Mouse (Mus musculus): ENCODE results near the gene Shroom3. TPM values are rescaled to one million over a fixed set of nuclear protein-coding genes. Genes with fewer than 3 reads are reported as not detected.
A peak's percentile ranks its signal among the peaks of the same experiment; 100 is the strongest.

Gene Shroom3
- total and polyA plus RNA-seq, 3 experiments, result 5.1 to 7.8 (median 6.4) TPM

DNA sequence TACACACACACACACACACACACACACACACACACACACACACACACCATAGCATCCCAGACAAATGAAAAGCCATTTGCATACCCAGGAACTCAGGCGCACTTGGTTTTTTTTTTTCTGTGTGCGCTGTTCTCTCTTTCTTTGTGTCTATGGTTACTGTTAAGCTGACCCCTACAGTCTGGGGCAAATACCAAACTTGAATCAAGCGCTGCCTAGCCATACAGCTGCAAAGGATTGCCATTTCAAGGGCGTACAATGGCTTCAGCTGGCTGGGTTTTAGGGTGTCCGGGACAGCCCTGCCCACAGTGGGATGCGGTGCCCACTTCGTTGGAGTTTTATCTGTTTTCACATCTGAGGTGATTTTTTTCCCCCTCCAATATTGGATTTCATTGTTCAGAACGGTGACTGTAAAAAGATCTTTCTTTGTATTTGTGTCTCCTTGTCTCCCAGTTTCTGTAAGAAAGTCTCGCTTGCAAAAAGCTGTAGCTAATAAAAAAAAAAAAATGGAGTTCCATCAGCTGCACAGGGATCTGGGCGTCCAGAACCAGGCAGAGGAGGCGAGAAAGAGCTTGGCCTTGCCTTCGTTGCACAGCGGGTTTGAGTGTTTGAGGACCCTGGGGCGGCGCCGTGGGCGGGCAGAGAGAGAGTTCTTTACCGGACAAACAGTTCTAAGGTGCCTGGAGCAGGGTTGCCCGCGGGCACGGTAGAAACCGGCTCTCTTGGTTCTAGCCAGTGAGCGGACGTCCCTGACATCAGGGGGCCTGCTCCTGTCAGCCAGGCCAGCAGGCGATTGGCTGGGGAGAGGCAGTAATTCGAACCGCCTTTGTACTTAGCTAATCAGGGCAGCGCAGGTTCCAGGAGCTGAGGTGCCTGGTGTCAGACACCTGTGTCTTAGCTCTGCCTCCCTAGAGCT lies 125.5 kb downstream of the Shroom3 start:
- peak; percentile 50 for DNase-seq

DNA sequence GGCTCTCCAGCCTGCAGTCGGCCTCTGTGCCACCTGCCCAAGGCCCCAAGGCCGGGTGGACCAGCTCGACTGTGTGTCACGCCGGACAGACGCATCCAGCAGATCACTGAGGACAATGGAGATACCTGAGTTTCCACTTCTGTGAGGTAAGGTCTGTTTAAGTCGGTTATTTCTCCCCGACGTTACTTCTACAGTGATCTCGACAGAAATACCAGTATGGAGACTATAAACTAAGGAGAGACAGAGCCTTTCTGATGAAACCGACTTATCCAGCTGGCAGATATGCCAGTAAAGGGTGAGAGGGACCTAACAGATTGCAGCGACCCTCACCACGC lies 126.1 kb downstream of the Shroom3 start:
- no peak for DNase-seq

DNA sequence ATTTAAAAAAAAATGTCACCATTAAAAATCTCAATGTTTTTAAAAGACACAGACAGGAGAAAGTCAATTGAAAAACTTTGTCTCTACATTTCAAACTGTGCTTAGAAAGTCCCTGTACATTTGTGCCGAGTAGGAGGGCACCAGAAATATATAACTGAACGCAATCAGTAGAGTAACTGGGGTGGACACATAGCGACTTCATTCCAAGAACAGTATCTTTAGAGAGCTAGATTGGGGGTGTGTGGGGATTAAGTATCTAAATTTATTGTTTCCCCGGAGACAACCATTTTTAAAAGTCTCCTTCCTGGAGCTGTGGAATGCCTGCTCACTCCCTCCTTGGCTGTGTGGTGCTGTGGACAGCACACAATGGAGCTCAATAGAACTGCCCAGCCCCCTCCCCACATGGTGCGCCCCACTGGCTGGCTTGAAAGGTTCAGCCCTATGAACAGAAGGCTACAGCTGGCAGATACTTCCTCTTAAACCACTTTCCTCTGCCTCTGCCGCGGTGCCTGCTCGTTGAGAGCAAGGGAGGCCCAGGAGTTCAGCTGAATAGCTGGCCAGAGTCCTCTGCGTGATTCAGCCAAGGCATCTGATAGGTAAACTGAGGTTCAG lies 127.8 kb downstream of the Shroom3 start:
- DNase-seq, result no peak

DNA sequence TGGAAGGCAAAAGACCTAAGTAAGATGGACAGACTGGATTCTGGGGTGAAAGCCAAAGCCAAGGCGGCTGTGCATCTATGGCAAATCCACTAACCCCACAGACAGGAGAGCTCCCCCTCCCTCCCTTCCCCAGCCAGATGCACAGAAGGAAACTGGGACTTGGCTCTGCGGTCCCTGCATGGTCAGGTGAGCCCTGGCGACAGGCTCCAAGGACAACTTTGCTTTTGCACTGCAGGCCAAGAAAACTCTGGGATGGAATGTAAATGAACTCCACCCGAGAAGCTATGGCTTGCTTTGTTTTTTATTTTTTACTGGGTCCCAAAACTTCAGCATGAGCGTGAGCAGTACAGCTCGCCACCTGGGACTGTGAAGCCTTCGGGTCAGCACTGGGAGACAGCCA lies 128.5 kb downstream of the Shroom3 start:
- DNase-seq, result no peak

DNA sequence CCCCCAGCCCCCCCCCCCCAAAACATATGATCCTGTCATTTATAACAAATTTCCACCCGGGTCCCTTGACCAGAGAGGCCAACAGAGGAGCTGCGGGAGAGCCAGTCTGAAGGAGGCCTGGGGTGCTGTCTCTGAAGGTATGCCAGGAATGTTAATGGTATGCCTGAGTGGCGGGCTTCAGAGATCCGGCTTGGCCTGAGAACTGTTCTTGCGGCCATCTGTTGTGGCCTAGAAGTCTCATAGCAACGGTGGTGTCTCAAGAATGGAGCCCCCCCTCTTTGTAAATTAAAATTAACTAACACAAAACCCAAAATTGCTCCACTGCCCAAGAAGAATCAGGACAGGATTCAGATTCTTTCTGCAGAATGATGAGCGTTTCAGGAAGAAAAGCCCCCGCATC lies 129.7 kb downstream of the Shroom3 start:
- DNase-seq, result no peak

DNA sequence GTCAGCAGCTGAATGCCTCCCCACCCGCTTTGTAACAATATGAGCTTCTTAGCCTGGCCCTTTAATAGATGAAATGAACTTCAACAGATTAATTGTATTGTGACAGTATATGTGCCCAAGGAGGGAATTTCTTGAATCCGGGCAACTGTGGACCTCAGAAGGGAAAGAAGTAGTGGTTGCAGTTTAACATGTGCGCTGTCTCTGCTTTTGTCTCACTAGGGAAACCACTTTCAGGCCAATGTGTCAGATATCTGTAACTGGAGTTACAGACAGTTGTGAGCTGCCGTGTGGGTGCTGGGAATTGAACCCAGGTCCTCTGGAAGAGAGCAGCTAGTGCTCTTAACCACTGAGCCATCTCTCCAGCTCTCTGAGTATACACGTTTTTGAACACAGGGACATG lies 130.3 kb downstream of the Shroom3 start:
- no peak for DNase-seq

DNA sequence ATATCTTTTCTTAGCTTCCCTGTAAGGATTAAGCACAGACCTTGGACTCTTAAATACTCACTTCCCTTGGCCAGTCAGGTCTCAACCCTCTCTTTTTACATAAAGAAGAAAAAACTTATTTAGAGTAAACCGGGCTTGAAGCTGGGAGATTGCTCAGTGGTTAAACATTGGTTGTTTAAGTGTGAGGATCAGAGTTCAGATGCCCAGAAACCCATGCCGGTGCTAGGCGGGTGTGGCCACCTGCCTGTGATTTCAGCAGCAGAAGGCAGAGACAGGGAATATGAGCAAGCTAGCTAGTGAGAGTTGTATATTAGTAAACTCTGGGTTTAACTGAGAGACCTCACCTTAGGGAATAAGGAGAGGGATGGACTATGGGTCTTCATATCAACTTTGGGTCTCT lies 131.4 kb downstream of the Shroom3 start:
- no peak for DNase-seq

DNA sequence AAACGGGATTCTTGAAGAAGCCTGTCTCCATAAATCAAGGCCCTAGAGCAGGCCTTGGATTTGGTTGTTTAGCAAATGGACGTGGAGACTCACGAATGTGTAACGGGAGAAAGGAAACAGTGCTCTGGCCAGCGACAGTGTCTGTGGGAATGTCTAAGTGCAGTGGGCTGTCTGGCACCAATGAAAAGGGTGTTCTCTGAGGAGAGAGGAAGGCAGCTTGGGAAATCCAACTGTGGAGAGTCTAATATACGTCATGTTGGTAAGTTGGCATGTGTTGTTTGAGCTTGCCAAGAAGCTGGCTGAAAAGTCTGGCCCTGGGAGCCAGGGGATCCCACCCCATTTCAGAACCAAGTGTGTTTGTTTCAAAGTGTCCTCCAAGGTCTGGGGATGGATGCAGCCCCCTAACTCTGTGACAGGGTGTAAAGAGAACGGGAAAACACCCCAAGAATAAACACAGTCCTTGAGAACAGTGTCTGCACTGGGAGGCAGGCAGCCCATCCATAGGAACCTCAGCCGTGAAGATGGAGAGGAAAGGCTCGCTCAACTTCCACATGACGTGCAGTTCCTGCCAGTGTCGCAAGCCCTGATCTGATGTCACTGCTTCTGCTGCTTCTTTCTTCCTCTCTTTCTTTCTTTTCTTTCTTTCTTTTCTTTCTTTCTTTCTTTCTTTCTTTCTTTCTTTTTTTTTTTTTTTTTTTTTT lies 134.0 kb downstream of the Shroom3 start:
- no peak for DNase-seq

DNA sequence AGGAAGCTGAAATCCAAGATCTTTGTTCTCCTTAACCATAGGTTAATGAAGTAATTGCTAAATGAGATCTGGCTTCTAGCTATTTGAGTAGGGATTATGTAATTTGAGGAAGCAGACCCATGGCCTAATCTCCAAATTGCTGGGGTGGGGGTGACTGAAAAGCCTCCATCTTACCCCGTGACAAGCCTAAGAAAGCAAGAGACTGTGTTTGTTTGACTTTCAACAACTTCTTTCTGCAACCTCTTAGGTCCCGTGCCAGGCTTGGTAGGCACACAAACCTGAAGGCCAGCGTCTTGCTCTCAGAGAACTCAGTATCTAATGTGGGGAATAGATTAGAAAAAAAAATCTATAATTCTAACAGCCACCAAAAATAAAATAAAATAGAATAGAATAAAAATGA lies 138.1 kb downstream of the Shroom3 start:
- DNase-seq, result no peak

DNA sequence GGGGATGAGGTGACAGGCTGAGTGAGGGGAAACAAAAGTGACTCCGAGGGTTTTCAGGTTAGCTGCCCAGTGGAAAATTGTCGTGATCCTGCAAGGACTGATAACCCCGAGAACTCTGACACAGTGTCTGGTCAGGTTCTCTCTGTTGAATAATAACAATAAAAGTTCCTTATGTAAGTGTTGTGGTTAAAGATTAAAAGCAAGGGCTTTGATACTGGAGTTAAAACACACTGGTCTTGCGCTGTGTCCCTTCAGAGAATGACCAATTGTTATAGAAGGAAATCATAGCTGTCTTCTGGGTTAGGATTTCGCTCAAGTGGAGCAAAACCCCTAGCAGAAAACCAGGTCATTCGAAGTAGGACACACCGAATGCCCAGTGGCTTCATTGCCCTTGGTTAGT lies 140.3 kb downstream of the Shroom3 start:
- DNase-seq, result no peak

DNA sequence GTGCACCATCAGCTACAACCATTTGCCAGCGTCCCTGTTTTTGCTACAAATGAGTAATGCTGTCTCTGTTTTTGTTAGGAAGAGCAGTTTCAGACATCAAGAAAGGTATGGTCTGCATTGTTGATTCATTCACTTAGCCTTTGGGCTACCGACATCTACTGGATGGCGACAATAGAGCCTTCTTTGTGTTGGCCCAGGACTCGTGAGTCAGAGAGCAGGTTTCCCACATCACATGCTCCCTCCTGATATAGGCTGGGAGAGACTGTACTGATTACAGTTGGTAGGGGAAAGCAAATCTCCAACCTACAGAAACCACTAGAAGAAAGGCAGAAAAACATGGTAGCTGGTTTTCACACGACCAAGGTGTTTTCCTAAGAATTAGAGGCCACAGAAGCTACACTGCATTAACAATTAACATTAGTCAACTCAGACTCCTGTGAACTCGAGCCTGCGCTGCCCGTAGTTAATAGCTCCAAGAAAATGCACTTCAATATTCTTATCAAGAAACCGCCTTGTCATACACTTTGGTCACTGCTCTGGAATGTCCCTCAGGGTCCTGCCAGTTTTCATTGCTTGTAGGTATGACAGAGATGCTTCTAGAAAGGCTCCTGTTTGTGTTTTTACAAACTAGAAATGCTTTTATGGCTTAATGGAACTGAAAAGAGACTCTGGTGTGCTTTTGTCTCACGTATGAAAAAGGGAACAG lies 141.2 kb downstream of the Shroom3 start:
- DNase-seq, result no peak

DNA sequence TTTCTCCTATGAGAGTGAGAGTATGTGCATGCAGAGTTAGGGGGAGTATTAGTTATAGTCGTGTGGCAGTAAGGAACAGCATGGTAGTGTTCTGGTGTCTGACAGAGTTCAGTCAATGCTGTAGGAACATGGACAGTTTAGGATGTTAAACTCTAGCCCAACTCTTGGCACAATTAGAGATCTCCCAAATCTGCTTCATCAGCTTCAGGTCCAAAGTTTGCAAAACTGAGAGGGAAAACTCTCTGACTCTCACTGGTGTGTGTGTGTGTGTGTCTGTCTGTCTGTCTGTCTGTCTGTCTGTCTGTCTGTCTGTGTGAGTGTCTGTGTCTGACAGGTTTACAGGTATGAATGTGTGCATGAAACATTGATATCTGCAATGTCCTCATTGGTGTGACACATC lies 147.2 kb downstream of the Shroom3 start:
- DNase-seq, result no peak

DNA sequence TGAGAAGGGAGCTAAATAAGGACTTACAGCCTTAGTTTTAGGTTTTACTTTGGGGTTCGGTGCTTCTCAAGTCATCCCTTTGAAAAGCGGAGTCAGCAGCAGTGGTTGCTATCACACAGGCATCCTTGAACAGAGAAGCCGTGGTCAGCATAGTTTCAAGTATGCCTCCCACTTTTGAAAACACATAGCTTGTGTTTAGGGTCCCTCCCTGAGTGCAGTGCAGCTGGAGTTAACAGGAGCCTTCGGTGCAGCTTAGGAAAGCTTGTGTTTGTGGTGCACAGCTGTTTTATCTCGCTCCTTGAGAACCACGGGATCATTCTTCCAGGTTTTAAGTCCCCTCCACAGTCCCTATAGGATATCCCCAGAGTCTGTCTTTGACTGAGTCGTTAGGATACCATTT lies 151.3 kb downstream of the Shroom3 start:
- DNase-seq, result no peak

DNA sequence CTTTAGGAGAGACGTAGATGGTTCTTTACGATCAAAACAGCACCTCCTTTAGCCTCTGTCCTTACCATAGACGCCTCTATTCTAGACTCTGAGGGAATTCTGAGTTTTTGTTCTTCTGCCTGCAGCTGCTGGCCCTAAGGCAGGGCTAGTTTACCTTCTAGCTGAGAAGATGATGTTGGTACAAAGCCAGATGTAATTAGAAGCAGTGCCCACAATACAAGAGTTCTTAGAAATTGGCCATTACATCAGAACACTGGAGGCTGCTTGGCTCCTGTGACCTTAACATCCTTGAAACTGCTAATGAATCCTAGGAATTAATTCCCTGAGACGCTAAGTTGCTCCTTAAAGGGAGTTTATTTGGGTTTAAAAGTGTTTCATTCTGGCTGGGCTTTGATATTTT lies 154.1 kb downstream of the Shroom3 start:
- DNase-seq, result no peak

DNA sequence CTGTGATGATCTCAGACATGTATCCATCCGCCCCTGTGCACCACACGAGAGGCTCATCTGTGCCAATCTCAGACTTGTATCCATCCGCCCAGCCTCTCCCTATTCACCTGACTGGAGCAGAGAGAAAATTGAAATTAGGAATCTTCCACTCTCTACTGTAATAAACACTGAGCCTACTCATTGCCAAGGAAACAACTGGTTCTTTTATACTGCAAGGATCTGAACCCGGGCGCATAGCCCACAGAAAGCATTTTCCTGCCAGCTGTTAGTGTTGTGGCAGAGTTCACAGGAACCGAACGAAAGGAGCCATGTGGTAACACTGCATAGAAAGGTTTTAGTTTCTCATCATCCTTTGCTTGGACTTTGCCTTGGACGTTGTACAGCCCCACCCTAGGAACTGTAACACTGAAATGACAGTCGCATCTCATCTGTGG lies 155.1 kb downstream of the Shroom3 start:
- DNase-seq, result no peak

DNA sequence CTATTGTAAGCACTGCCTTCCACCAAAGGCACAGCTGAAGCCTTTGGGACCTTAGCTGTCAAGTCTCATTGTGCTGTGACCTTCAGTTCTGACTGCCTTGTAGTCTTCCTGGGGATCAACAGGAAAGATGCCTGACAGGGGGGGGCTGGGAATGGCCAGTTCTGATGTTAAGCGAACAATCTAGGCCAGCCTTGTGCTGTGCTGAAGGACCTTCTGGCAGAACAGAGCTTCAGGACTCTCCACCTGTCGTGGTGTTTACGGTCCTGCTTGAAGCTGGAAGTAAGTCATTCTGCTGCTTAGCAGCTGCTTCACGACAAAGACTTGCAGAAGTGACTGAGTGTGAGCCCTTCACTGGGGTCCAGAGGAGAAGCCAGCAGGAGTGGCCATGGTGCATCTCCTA lies 156.1 kb downstream of the Shroom3 start:
- DNase-seq, result no peak

DNA sequence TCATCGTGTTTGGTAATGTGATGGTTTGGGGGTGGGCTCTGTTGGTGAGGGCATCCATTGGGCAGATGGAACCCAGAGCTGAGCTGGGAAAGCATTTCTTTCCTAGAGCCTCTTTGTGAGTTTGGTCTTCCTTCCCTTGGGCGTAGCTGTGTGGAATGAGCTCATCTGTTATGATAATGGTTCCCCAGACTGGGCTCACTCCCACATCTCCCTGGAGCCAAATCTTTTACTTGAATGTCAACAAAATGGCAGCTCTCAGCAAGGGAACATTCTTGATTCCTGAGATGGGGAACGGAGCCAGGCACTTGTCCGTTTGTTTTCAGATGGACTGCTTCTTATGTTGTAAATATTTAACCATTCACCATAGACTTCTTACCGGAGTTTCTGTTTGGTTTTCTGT lies 158.2 kb downstream of the Shroom3 start:
- DNase-seq, result no peak

DNA sequence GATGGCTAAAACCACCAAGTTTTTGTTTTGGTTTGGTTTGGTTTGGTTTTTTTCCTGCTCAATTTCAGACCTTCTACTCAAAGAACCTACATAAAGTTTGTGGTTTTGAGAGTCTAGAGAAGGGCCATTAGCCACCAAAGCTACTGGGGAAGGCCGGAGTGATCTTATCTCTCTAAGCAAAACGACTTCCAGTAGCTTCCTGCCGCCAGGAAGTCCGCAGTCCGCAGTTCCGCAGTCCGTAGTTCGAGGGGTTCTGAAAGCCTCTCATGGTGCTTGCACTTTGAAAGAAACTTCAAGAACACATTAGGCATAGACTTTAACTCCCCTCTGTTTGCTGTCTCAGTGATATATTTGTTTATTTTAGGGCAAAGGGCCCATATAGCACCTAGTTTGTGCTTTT lies 159.2 kb downstream of the Shroom3 start:
- no peak for DNase-seq

DNA sequence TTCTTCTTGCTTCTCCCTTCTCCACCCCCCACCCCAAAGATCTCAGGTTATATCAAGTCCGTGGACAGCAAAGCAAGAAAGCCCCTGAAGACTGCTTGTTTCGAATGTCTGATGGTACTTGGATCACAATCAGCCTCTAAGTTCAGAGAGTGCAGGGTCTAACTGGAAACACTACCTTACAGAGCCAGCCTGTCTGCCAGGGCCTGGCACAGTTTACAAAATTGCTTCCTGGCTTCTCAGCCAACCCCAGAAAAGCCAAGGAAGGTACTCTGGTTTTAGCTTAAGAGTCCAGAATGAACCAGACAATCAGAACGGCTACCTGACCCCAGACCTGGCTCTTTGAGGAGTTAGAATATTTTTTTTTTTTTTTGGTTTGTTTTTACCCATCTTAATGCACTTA lies 159.6 kb downstream of the Shroom3 start:
- DNase-seq, result no peak

DNA sequence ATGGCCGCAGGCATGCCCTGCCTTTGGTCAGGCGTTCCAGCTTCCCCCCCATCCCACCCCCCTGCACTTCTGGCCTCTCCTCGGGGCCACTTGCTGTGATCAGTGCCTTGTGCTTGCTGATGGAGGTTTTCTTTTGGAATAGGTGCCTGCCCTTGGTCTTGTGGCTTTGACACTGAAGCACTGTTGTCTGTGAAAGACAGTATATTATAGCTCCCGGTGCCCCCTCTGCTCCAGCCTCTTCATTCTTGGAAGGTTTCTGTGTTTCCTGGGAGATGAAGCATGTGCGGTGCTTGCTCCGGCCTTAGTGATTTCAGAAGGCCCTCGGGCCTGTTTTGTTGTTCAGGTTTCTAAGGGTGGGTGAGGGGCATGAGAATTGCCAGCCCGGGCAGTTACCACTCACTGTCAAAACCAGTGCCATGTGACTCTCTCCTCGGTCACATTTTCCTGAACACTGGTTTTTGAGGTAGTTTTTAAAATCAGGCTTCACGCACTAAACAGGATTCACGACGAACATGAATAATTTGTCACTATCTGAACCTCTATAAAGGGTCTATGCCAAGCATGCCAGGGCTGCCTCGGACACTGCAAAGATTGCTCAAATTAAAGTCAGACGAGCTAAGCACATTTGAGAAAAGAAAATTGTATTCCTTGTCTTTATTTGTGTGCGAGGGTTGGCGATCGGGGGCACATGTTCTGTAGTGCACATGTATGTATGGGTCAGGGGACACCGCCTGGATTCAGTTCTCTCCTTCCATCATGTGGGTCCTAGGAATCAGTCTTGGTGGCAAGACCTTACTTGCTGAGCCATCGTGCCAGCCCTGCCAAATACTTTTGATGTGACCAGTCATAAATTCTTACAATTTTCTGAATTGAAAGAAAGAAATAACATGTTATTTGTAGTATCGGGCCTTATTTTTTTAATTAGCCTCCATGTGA lies 160.9 kb downstream of the Shroom3 start:
- no peak for DNase-seq

DNA sequence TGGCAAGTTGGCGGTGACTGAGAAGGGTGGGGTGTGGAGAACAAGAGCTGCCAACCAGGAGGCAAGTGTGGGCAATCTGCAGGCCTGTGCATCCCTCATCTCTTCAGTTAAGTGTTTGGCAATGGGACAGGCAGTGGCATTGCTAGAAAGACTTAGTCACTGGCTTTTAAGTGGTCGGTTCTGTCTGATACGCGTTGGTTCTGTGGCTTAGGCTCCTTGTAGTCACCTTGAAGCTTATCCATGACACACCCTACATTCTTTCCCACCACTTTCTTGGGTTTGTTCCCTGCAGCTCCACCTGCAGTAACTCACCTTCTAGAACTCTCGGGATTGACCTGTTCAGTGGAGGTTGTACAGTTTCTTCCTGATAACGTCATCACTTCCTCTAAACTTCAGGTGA lies 166.5 kb downstream of the Shroom3 start:
- no peak for DNase-seq
